Mouse (Mus musculus) heart, adult 18-20 months (tissue): ENCODE results near the gene Ldhc. TPM values are rescaled to one million over a fixed set of nuclear protein-coding genes. Genes with fewer than 3 reads are reported as not detected.

ENCODE experiments used
- DNase-seq, 2 experiments: peaks; one replicate each; pipeline ENCODE4 v3.0.0; 2021 to 2022; ENCODE audit warnings: mixed read lengths in 1 of 2
- total RNA-seq, 2 experiments: library from RNA; stranded (reverse); gene quantifications; 2 replicates each; pipeline ENCODE4 v1.2.3; 2021

Gene Ldhc
- total RNA-seq, 2 experiments from 2014 or later: not detected

DNA sequence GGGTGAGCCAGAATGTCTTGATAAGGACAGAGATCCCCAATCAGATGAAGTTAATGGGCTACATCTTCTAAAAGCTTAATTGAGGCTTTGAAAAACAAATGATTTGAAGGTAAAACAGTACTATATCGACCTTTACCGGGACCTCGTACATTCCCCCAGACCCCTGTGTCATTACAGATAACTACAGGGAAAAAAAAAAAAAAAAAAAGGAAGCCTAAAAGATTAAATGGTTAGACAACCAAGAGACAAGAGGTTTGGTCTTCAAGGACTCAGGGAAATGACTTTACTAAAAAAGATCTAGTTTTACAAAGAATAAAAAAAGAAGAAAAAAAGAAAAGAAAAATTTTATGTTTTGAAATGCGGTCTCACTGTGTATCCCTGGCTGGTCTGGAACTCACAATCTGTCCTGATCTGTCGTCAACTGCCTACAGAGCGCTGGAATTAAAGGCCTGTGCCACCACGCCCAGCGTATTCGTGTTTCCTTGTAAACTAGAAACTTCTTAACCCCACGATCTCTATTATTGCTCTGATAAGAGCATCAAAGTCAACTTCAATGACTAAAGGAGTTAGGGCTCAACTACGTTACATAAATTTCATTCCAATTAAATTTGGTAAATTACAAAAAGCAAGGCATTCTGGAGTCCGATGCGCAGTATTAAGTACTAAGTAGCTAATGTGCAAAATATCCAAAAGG, 57.8 kb downstream of the Ldhc start:
- DNase-seq: no peak

DNA sequence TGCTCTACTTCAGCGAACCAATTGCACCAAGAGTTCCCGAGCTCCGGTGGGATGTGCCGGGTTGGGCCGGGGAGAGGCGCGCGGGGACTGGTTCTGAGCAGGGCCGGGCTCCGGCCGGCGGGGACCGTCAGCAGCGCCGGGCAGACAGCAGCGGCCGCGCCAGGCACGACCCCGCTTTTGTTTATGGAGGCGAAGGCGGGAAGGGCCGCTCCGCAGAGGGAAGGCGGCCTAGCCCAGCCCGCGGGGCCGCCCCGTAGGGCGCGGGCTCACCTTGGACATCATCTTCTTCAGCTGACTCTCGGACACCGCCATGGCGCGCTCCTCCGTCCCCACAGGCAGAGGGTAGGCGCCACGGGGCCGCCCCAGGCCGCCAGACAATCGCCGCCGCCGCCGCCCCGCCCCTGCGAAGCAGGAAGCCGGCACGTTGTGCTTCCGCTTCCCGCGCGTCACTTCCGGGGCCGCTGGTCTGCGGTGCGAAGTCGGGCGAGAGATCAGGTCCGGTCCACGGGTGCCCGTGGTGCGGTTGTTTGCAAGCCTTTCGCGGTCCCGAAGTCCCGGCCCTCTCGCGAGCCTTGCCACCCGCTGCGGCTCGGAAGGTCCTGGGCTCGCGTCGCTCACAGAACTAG, 58.7 kb downstream of the Ldhc start, which contains the start of gene Tsg101:
Tsg101 (minus strand) TSS at position 419 of the 626 bp plus-strand sequence.
- peak; percentile 95 for DNase-seq

DNA sequence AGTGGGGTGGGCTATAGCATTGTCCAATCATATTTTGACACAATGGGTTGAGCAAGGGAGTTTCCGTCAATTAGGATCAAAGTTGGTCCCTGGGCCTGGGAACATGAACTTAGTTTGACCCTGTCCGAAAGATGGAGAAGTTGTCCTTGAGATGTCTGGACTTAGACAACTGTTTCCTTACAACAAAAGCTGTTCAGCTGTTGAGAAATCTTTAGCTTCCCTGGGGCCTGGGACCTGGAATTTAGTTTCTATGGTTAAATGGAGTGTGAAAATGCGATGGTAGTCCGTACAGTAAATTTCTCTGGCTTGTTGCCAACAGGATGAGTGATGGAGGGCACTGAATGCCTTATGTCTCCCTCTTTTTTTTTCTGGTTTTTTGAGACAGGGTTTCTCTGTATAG, 61.1 kb downstream of the Ldhc start:
- DNase-seq: no peak

Other genes with a start within 250 kb of the Ldhc start
- gene Sergef, start 221.4 kb upstream of the Ldhc start, total RNA-seq: 1 to 10 TPM; 3.8 to 5.9 TPM
- not detected for gene Tph1, start 188.7 kb upstream of the Ldhc start, total RNA-seq
- 1 to 10 TPM; 3.5 to 5.3 TPM for gene Saal1, start 150.5 kb upstream of the Ldhc start, total RNA-seq
- 1 to 10 TPM; 1.4 to 1.7 TPM for gene Saa3, start 145.5 kb upstream of the Ldhc start, total RNA-seq
- gene Saa4, start 128.6 kb upstream of the Ldhc start, total RNA-seq: not detected
- gene Saa1, start 118.2 kb upstream of the Ldhc start, total RNA-seq: not detected
- gene Saa2, start 109.4 kb upstream of the Ldhc start, total RNA-seq: not detected
- 10 to 100 TPM in 1 of 2 experiments, 1 to 10 TPM in 1; 7.7 to 11.6 TPM for gene Hps5, start 65.1 kb upstream of the Ldhc start, total RNA-seq
- gene Gtf2h1, start 65.1 kb upstream of the Ldhc start, total RNA-seq: 10 to 100 TPM; 15.9 to 19.4 TPM
- gene Ldha, start 19.7 kb upstream of the Ldhc start, total RNA-seq: 100 to 1,000 TPM; 768 to 793 TPM
- 10 to 100 TPM; 62.5 to 68.1 TPM for gene Tsg101, start 58.8 kb downstream of the Ldhc start, total RNA-seq
- 10 to 100 TPM; 11.1 to 13.5 TPM for gene Uevld, start 97.3 kb downstream of the Ldhc start, total RNA-seq
- gene Gm9999, start 122.4 kb downstream of the Ldhc start, total RNA-seq: not detected
- gene Spty2d1, start 147.2 kb downstream of the Ldhc start, total RNA-seq: 1 to 10 TPM; 7.4 to 7.7 TPM
- 10 to 100 TPM; 19.7 to 20.8 TPM for gene Tmem86a, start 189.4 kb downstream of the Ldhc start, total RNA-seq